Mouse (Mus musculus) midbrain, embryonic 14.5 days (tissue): ENCODE measurements around the gene Nt5c. TPM values are rescaled to one million over a fixed set of nuclear protein-coding genes. Genes with fewer than 3 reads are reported as not detected.
"Not testable (repeated sequence)": the region's sequence is repeated elsewhere in the genome, so short reads cannot be mapped to it uniquely, and the experiment has no call there.

Experiments
- ATAC-seq: fragments of 200-750 bp; cut with Nextera tagmentation; 2 replicates; pipeline ENCODE4 v1.8.0; 2017; ENCODE audit warnings: moderate number of reproducible peaks, moderate library complexity; ENCODE audit not compliant: low FRiP score, low TSS enrichment
- DNase-seq: peaks from one replicate; pipeline ENCODE4 v3.0.0-alpha.2; 2015
- H3K27ac ChIP-seq: fragments of 300-500 bp; sonication (generic); replicated peaks from 2 replicates; pipeline ENCODE4 v1.5.1; 2014; ENCODE audit warnings: mild to moderate bottlenecking, low read depth, low read length, moderate library complexity
- H3K27me3 ChIP-seq: fragments of 300-500 bp; sonication (generic); 2 replicates; pipeline ENCODE4 v1.6.1; 2014; ENCODE audit warnings: low read length, control low read depth, mixed read lengths; ENCODE audit not compliant: control insufficient read depth, insufficient read depth
- H3K36me3 ChIP-seq: fragments of 300-500 bp; sonication (generic); 2 replicates; pipeline ENCODE4 v1.6.1; 2014; ENCODE audit warnings: low read length, control low read depth; ENCODE audit not compliant: control insufficient read depth, insufficient read depth
- H3K4me1 ChIP-seq: fragments of 300-500 bp; sonication (generic); 2 replicates; pipeline ENCODE4 v1.6.1; 2014; ENCODE audit warnings: mild to moderate bottlenecking, antibody characterized with exemption, low read length, control low read depth; ENCODE audit not compliant: control insufficient read depth, insufficient read depth
- H3K4me2 ChIP-seq: fragments of 300-500 bp; sonication (generic); 2 replicates; pipeline ENCODE4 v1.6.1; 2014; ENCODE audit warnings: mild to moderate bottlenecking, low read length, moderate library complexity
- H3K4me3 ChIP-seq: fragments of 300-500 bp; sonication (generic); replicated peaks from 2 replicates; pipeline ENCODE4 v1.5.1; 2014; ENCODE audit warnings: low read depth, low read length
- H3K9ac ChIP-seq: fragments of 300-500 bp; sonication (generic); replicated peaks from 2 replicates; pipeline ENCODE4 v1.6.1; 2014; ENCODE audit warnings: mild to moderate bottlenecking, low read length, moderate library complexity
- H3K9me3 ChIP-seq: fragments of 300-500 bp; sonication (generic); 2 replicates; pipeline ENCODE4 v1.6.1; 2016; ENCODE audit warnings: low read length, control low read depth, mixed read lengths; ENCODE audit not compliant: control insufficient read depth
- WGBS: fragments of 180-500 bp; shearing (Covaris S2); extraction: QIAGEN DNeasy Blood & Tissue Kit; methylation state at CpG from one replicate; pipeline ENCODE4 v1.1.7; 2014; 5-methylcytosine and 5-hydroxymethylcytosine counted together
- polyA plus RNA-seq: library from polyadenylated mRNA; unstranded; fragments of >200 nt; fragmentation: Nextera tagmentation; extraction: Ambion mirVana; gene quantifications from 2 replicates; pipeline ENCODE4 v1.2.1, GENCODE M21; 2014

The Nt5c gene
- polyA plus RNA-seq, 1 experiment from 2014 or later = 93.9 TPM

DNA sequence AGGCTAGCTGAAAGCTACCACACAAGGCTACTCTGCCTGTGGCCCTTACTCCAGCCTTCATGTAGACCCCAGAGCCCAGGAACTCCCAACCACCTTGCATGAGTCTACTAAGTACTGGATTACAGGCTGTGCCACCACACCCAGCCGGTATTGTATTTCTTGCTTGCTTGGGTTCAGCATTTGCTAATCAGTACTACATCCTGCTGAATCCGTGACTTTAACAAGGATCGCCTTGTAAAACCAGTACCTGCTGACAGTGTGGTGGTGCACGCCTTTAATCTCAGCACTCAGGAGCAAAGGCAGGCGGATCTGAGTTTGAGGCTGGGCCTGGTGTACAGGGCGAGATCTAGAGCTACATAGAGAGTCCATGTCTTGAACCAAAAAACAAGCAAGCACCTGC lies 11.0 kb upstream of the Nt5c start:
- Histone ChIP-seq H3K4me2 (no peak overlapping the region), H3K9me3 (no peaks in the 10 kb centered on the region), H3K36me3 (peaks cover 72% of the 10 kb centered on the region), H3K4me3 (no peak overlapping the region), H3K9ac (no peak overlapping the region), H3K27ac (no peak overlapping the region), H3K27me3 (no peaks in the 10 kb centered on the region), H3K4me1 (peaks cover 13% of the 10 kb centered on the region)
- DNase-seq (no peak), ATAC-seq (no peak)
- WGBS = 97% methylated on average over 6 of the region's 6 CpGs

DNA sequence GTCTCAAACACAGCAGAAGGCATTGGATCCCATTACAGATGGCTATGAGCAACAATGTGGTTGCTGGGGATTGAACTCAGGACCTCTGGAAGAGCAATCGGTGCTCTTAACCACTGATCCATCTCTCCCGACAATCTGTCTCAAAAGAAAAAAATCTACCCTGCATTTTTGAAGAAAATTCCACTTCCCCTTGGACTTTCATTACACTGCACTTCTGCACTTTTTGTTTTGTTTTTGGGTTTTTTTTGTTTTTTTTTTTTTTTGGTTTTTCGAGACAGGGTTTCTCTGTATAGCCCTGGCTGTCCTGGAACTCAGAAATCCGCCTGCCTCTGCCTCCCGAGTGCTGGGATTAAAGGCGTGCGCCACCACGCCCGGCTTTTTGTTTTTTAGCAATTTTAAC lies 4.9 kb upstream of the Nt5c start:
- H3K36me3 ChIP-seq = peaks cover 52% of the 10 kb centered on the region
- not testable (repeated sequence) for H3K27me3 ChIP-seq, H3K9ac ChIP-seq, H3K4me2 ChIP-seq, H3K4me3 ChIP-seq, ATAC-seq, H3K9me3 ChIP-seq, H3K27ac ChIP-seq, H3K4me1 ChIP-seq
- 95% methylated on average over 9 of the region's 9 CpGs for WGBS
- DNase-seq = peak; percentile 5

DNA sequence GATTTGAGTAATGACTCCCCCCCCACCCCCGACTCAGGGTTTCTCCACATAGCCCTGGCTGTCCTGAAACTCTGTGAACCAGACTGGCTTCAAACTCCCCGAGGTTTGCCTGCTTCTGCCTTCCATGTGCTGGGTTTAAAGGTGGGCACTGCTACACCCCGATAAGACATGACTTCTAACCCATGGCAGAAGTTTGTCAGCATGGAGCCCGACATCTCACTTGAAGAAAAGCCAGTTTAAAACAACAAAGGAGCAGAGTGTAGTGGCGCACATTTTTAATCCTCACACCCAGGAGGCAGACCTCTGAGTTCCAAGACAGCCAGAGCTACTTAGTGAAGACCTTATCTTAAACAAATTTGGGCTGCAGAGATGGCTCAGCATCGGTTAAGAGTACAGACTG lies 725 bp upstream of the Nt5c start:
- peaks cover 29% of the 10 kb centered on the region for H3K36me3 ChIP-seq
- H3K27ac ChIP-seq = no peak overlapping the region
- 32% methylated on average over 6 of the region's 6 CpGs for WGBS
- peak overlapping the region; percentile 70 for H3K4me2 ChIP-seq
- no peaks in the 10 kb centered on the region for H3K9me3 ChIP-seq
- ATAC-seq (no peak), DNase-seq (no peak)
- peaks cover 17% of the 10 kb centered on the region; the same call in 1 of the 2 replicates for H3K4me1 ChIP-seq
- no peaks in the 10 kb centered on the region for H3K27me3 ChIP-seq
- H3K9ac ChIP-seq = peak overlapping the region; percentile 74
- H3K4me3 ChIP-seq = peak overlapping the region; percentile 59

DNA sequence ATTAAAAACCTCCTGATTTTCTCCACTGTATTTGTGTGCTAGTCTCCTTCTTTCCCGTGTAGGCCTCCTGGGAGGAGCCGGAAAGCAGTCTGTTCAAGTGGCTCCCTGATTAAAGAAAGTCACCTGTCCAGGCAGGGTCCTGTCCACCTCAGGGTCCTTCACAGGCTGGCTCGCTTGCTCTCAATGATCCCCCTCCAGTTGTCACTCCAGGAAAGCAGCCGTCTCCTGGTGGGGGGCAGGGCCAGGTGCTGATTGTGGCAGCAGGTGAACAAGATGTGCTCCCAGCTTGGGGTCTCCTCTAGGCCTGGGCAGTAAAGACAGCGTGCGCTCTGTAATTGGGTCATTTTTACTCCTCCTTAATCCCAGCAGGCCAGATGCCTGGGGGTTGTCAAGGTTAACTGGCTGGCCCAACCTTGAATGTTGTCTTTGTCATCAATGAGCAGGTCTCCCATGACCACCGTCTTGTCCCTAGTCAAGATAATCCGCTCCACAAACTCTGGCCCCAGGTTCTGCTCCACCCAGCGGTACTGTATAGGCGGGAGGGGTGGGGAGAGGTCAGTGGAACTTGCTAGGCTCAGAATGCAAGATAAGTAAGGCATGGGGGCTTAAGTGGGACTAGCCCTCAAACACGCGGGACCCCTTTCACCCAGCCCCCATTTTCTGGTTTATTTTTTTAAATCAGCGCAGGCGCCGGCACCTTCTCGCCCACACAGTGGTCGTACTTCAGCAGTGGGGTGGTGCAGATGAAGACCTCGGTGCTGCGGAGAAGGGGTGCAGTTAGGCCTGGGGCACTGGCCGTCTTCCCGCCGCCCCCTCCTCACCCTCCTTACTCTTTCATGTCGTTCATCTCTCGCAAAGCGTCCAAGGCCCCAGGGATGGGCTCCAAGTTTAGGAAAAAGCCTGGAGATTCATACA lies 964 bp downstream of the Nt5c start:
- Histone ChIP-seq H3K4me1 (peaks cover 17% of the 10 kb centered on the region; the same call in 1 of the 2 replicates), H3K4me2 (peak overlapping the region; percentile 70), H3K36me3 (peaks cover 23% of the 10 kb centered on the region), H3K27me3 (no peaks in the 10 kb centered on the region), H3K9me3 (no peaks in the 10 kb centered on the region), H3K4me3 (peak overlapping the region; percentile 59), H3K27ac (peak overlapping the region; percentile 46; the same call in 1 of the 2 replicates), H3K9ac (peak overlapping the region; percentile 74)
- 23% methylated on average over 25 of the region's 25 CpGs for WGBS
- ATAC-seq = no peak; the same call in 1 of the 2 replicates
- no peak for DNase-seq

DNA sequence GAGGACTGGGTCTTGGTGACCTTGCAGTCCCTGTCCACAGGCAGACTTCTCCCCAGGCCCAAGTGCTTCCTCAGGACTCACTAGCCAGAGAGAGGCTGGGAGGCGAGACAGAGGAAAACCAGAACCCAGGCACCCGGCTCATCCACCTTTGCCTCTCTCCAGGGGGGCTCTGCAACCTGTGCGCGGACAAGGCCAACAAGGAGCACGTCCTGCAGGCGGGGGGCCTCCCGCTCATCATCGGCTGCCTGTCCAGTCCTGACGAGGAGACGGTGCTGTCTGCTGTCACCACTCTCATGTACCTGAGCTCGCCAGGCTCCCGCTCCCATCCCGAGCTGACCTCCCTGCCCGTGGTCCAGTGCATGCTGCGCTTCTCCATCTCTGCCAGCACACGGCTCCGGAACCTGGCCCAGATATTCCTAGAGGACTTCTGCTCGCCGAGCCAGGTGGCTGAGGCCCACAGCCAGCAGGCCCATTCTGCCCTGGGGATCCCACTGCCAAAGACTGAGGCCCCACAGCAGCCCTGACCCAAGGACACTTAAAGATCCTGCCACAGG lies 3.0 kb downstream of the Nt5c start:
- 88% methylated on average over 19 of the region's 19 CpGs for WGBS
- Histone ChIP-seq H3K27ac (no peak overlapping the region), H3K4me2 (no peak overlapping the region), H3K4me1 (peaks cover 17% of the 10 kb centered on the region; the same call in 1 of the 2 replicates), H3K9ac (no peak overlapping the region), H3K9me3 (no peaks in the 10 kb centered on the region), H3K27me3 (no peaks in the 10 kb centered on the region), H3K4me3 (no peak overlapping the region), H3K36me3 (peaks cover 23% of the 10 kb centered on the region)
- DNase-seq (no peak), ATAC-seq (no peak)

DNA sequence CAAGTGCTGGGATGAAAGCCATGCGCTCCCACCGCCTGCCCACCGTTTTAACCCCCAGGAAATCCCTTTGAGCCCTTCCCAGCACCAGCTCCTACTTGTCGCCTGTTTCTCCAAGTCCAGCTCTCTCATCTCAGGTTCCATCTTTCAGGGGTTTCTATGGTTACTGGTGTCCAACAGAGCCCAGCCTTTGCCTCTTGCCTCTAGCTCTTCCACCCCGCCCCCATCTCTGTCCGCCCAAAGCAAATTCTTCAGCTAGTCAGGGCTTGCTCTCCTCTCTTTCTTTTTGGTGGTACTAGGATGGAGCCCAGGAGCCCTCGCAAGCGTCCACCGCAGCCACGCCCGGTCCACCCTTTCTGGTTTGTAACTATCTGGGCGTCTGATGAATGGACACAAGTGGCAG lies 6.5 kb downstream of the Nt5c start:
- no peak overlapping the region for H3K9ac ChIP-seq
- peaks cover 23% of the 10 kb centered on the region for H3K36me3 ChIP-seq
- H3K4me2 ChIP-seq = no peak overlapping the region
- no peaks in the 10 kb centered on the region for H3K27me3 ChIP-seq
- DNase-seq (peak; percentile 37), ATAC-seq (no peak)
- H3K27ac ChIP-seq = no peak overlapping the region
- no peaks in the 10 kb centered on the region for H3K4me1 ChIP-seq
- H3K4me3 ChIP-seq = no peak overlapping the region
- no peaks in the 10 kb centered on the region for H3K9me3 ChIP-seq
- 26% methylated on average over 12 of the region's 12 CpGs for whole genome bisulfite sequencing

DNA sequence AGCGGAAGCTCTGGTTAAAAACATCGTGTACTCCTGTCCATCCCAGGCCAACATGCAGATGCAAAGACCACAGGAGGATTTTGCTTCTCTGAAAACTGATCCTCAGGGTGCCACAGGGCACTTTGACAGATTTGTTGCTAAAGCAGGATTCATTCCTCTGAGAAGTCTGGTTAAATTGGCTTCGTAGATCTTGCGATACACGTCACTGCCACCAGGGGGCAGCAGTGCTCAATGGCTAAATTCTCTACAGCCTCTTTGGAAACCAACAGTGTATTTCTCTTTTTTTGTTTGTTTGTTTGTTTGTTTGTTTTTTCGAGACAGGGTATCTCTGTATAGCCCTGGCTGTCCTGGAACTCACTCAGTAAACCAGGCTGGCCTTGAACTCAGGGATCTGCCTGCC lies 7.9 kb downstream of the Nt5c start:
- ATAC-seq = no peak
- Histone ChIP-seq H3K9me3 (no peaks in the 10 kb centered on the region), H3K36me3 (peaks cover 16% of the 10 kb centered on the region; the same call in 1 of the 2 replicates), H3K27me3 (no peaks in the 10 kb centered on the region), H3K4me2 (no peak overlapping the region), H3K27ac (no peak overlapping the region), H3K4me1 (no peaks in the 10 kb centered on the region), H3K9ac (no peak overlapping the region), H3K4me3 (no peak overlapping the region)
- 19% methylated on average over 6 of the region's 6 CpGs for WGBS
- DNase-seq = peak; percentile 89

DNA sequence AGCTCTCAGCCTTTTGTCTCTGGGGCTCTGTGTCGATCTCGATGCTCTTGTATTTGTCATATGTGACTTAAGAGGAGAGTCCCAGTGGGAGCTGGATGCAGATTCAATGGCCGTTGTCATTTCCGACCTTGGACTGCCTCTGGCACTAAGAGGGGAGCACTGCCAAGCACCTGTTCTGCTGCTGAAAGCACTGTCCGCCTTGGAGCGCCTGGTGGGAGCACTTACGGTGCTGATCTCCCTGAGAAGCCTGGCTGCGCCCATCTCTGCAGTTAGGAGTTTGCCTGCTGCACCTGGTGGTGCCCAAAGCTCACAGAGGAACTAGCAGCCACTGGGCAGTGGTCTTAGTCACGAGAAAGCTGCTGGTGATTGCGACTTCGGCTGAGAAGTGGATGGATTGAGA lies 8.4 kb downstream of the Nt5c start:
- no peaks in the 10 kb centered on the region for H3K27me3 ChIP-seq
- DNase-seq = no peak
- H3K9ac ChIP-seq = no peak overlapping the region
- WGBS = 71% methylated on average over 11 of the region's 11 CpGs
- ATAC-seq = no peak
- H3K4me3 ChIP-seq = no peak overlapping the region
- peaks cover 13% of the 10 kb centered on the region; the same call in 1 of the 2 replicates for H3K36me3 ChIP-seq
- no peak overlapping the region for H3K4me2 ChIP-seq
- no peaks in the 10 kb centered on the region for H3K4me1 ChIP-seq
- H3K27ac ChIP-seq = no peak overlapping the region
- H3K9me3 ChIP-seq = no peaks in the 10 kb centered on the region
